Mouse (Mus musculus) adrenal gland, adult 18-20 months (tissue): ENCODE measurements around the gene Ppp1r35. TPM values are rescaled to one million over a fixed set of nuclear protein-coding genes. Genes with fewer than 3 reads are reported as not detected.

Experiments
- DNase-seq, 2 experiments: peaks; one replicate each; pipeline ENCODE4 v3.0.0; 2021 to 2022; ENCODE audit warnings: low spot score in 2 of 2
- long read RNA-seq, 2 experiments: library from polyadenylated mRNA; stranded (forward); transcript quantifications; one replicate each; pipeline ENCODE4 v2.0.0; 2021
- total RNA-seq, 2 experiments: library from RNA; stranded (reverse); gene quantifications; 1 replicate in 1 of 2; 2 replicates in 1 of 2; pipeline ENCODE4 v1.2.3; 2021

The Ppp1r35 gene
- total RNA-seq = 10 to 100 TPM; 23.7 to 24.6 TPM
- long read RNA-seq, experiment 1, transcript Ppp1r35-201 (4 exons, 956 nt) = major isoform, 7 of 10 reads
- long read RNA-seq, experiment 1, partial matches to known transcripts = 2 of 10 reads
- long read RNA-seq, experiment 1, other reads (novel, unspliced or antisense) = 1 of 10 reads
- long read RNA-seq, experiment 2, transcript Ppp1r35-201 (4 exons, 956 nt) = major isoform, 31 of 50 reads
- long read RNA-seq, experiment 2, partial matches to known transcripts = 11 of 50 reads
- long read RNA-seq, experiment 2, other reads (novel, unspliced or antisense) = 8 of 50 reads

DNA sequence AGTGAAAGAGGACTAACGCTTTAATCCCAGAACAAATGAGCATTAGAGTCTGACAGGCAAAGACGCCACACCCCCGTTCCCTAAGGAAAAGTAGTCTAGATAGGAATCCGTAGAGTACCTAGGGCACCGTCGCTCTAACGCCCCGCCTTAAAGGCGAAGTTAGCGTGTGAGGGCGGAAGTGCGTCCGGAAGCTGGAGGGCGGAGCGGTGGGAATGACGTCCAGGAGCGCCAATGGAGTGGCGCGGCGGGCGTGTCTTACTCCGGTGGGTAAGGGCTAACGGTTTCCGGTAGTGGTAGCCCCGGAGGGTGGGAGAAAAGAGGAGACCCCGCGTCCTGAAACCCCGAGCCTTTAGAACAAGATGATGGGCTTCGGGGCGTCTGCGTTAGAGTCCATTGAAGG is at the start of gene Ppp1r35:
TSS of gene Ppp1r35 (plus strand) at position 215 of the 400 bp plus-strand sequence.
- DNase-seq = peak; percentile 93 to 96

DNA sequence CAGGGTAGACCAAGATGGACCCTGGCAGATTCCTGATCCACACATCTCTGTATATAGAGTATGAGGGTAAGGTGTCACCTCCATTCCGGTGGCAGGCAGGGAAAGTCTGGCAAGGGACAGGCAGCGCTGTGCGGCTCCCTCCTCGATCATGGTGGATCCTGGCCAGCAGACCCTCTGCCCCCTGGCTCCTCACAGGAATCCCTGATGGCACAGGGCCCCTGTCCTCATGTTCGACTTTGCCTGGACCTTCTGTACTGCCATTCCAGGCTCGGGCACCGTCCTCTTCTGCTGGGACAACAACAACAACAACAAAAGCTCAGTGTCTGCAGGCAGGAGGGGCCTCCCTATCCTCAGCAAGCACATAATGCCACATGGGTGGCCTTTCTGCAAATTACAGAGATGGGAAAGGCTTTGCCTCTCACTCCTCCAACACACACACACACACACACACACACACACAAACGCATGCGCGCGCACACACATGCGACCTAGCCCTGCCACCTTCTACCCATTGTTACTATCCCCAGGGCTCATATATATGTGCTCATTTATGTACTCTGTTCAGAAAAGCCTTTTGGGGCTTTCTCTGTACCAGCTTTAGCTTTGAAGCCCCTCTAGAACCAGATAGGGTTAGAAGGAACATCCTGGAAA is 44.9 kb upstream of the Ppp1r35 start:
- DNase-seq = no peak

- DNase-seq = no peak
Observed at GRCm38 (mm10) chr5:137734289-137735061, 44.2 kb upstream of the Ppp1r35 start.

DNA sequence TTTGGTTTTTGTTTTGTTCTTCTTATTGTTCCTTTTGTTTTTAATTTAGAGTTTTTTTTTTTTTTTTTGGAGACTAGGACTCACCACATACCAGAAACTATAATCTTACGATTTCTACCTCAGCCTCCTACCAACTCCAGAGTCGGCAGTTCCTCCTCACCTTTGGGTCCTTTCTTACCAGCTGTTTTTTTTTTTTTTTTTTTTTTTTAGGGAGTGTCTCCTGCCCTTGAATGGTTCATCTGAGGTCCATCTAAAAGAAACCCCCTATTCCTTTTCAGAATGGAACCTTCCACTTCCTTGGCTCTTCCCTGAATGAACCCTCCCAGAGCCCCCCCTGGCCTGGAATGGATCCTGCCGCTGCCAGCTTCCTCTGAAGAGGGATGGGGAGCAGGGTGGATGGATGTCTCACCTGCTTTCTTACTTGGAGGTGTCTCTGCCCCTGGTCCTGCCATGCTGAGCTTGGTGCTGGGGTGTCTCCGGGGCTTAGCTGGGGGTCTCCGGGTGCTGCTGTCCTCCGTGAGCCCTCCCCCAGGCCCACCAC is 41.2 kb upstream of the Ppp1r35 start:
- no peak for DNase-seq

GRCm38 (mm10) chr5:137738516-137738915 is 40.1 kb upstream of the Ppp1r35 start:
- no peak for DNase-seq

- no peak for DNase-seq
Observed at GRCm38 (mm10) chr5:137739471-137739870, 39.2 kb upstream of the Ppp1r35 start.

- no peak for DNase-seq
Observed at GRCm38 (mm10) chr5:137740506-137740905, 38.1 kb upstream of the Ppp1r35 start.

DNA sequence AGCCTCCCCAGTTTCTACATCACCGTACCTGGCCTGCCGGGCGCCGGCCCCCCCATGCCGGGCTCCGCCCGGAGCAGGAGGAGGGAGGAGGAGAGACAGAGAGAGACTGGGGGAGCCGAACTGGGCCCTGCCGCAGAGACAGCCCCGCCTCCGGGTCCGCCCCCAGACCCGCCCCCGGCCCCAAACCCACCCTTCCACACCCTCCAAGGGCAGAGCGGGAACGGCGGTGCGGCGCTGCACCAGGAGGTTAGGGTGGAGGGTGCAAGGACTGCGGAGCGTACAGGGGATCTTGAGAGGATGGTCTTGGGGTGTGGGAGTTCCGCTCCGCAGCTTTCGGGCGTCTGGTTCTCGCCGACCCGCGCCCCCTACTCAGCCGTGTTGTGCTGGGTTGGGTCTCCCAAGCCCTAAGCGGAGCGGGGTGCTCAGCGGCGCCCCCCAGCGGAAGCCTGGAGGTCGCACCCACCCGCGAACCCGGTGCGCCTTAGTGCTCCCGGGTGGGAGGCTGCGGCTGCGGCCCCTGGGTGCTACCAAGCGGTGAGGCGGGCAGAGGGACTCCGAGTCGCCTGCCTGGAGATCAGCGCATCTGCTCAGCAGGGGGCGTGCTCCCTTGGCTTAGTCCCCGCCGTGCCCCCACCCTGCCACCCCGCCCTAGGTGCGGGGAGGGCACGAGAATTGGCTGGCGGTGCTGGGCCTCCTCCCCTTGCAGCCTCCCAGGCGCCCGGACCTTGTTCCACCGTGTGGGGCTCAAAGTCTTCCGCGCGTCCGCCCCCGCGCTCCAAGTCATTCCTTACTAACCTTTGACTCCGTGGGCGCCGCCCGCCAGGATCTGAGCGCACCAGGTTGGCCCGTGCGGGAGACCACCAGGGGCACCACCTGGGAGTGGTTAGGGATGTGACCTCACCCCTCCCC is 37.4 kb upstream of the Ppp1r35 start, which contains the start of gene Nyap1:
TSS of gene Nyap1 (minus strand) at position 585 of the 909 bp plus-strand sequence.
- DNase-seq = peak; percentile 79 to 82

DNA sequence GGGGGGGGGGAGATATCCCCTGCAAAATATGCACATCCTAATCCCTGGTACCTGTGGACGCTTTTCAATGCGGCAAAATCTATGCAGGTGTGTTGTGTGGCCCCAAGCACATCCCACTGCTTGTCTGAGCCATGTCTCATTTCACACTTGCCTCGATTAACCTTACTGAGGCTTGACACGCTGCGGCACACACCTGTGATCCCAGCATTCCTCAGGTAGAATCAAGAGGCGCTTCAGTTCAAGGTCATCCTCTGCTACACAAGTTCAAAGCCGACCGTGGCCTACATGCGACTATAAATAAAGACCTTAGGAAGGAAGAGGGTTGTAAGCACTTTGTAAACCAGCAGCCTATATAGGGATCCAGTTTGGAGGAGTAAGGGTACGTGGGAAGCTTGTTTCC is 36.6 kb upstream of the Ppp1r35 start:
- no peak for DNase-seq

- DNase-seq = no peak
Observed at GRCm38 (mm10) chr5:137742836-137743235, 35.8 kb upstream of the Ppp1r35 start.

DNA sequence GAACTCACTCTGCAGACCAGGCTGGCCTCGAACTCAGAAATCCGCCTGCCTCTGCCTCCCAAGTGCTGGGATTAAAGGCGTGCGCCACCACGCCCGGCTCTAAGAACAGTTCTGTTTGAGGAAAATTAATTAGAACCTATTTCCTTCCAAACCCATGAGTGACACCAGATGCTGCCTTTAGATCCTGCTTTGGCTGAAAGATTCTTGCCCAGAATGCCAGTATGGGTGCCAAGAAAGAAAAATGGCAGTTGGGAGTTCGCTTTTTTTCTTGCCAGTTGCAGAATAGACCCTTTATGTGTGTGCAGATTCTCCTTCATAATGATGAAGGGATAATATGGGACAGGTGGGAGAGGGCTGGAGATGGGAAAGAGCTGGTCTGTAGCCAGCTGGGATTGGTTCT is 34.5 kb upstream of the Ppp1r35 start:
- no peak for DNase-seq

DNA sequence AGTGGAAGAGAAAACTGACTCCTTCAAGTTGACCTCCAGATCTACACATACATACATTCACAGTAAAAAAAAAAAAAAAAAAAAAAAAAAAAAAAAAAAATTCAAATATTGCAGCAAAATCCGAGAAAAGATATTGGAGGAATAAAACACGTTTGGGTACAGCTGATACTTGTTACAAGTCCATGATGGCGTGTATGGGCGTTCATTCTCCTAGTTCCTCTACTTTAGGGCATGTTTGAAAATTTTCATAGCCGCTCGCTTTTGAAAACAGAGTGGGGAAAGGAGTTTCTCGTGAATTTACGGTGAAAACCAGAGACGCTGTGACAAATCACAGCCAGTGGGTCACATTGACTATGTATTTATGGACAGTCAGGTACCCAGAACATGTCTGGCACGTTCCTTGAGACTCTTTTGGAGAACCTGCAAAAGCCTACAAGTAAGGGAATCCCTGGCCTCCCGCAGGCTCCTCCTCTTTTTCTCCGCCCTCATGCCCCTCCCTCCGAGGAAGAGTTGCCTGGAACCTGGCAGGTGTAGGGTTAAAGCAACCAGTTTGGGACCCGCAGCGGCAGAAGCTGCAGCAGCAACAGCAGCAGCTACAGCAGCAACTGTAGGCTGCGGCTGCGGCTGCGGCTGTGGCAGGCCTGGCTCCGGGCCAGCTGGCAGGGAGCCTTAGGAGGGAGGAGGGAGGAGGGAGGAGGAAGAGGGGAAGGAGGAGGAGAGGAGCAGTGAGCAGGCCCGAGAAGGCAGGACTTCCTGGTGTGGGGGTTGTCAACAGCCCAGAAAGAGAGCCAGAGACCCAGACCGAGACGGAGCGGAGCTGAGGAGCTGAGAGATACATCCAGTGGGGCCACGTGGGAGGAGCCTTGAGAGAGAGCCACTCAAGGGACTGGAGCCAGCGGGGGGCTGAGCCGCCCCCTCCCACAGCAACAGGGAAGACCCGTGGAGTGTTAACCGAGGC is 33.2 kb upstream of the Ppp1r35 start, which contains the start of gene Tsc22d4:
TSS of gene Tsc22d4 (plus strand) at position 517 of the 958 bp plus-strand sequence.
- DNase-seq = peak; percentile 94

GRCm38 (mm10) chr5:137746282-137746850 is 32.3 kb upstream of the Ppp1r35 start:
- peak; percentile 58 to 68 for DNase-seq

GRCm38 (mm10) chr5:137746851-137747325 is 31.8 kb upstream of the Ppp1r35 start:
- DNase-seq = peak in 1 of 2 experiments; percentile 31

DNA sequence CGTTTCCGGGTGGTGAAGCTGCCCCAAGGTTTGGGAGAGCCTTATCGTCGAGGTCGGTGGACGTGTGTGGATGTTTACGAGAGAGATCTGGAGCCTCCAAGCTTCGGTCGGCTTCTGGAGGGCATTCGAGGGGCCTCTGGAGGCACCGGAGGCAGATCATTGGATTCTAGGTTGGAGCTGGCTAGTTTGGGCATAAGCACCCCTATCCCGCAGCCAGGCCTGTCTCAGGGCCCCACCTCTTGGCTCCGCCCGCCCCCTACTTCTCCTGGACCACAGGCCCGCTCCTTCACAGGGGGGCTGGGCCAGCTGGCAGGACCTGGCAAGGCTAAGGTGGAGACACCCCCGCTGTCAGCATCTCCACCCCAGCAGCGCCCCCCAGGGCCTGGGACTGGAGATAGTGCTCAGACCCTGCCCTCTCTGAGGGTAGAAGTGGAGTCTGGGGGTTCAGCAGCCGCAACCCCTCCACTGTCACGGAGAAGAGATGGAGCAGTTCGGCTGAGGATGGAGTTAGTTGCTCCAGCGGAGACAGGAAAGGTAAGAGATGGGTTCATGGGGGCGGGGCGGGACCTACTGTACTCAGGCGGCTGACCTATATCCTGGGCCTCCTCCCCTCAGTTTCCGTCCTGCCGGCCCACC is 31.2 kb upstream of the Ppp1r35 start:
- peak; percentile 45 to 50 for DNase-seq

DNA sequence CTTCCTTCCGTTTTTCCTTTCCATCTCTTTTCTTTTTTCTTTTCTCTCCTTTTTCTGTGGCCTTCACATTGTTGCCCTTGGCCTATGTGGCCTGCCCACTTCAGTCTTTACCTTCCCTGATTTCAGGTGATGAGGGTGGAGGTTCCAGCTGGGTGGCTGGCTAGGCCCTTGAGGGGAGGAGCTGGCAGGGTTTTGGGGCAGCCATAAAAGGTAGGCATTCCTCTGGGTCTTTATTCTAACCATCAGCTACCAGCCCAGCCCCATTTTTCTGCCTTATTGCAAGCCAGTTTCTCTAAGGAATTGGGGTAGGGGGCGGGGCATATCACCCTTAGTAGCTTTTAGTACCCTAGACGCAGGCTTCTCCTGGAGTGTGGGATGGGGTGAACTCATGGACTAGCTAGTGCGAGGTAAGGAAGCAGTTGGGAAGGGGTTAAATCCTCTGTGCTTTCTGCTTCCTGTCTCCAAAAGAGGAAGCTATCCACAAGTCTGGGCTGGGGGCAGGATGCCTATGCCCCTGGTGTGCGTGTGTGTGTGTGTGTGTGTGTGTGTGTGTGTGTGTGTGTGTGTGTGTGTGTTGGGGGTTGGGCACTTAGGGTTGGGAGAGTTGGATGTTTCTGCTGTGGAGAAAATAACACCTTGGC is 30.4 kb upstream of the Ppp1r35 start:
- no peak for DNase-seq

- DNase-seq = no peak
Observed at GRCm38 (mm10) chr5:137749196-137749836, 29.3 kb upstream of the Ppp1r35 start.
